Mouse (Mus musculus) CH12.LX (cell line): ENCODE data around the gene Cbx8. TPM values are rescaled to one million over a fixed set of nuclear protein-coding genes. Genes with fewer than 3 reads are reported as not detected.
A peak's percentile ranks its signal among the peaks of the same experiment; 100 is the strongest.

Source experiments
- DNase-seq: peaks from one replicate; pipeline ENCODE4 v3.0.0-alpha.2; 2013; ENCODE audit errors: extremely low read depth
- H3K27ac ChIP-seq: 2 replicates; pipeline ENCODE4 v1.5.1; 2012; ENCODE audit warnings: low read depth, mild to moderate bottlenecking, control low read depth, moderate library complexity; ENCODE audit not compliant: insufficient read depth
- H3K27me3 ChIP-seq: replicated peaks from 2 replicates; pipeline ENCODE3; 2012; ENCODE audit warnings: inconsistent platforms
- H3K36me3 ChIP-seq, 2 experiments: replicated peaks in 1 of 2; 2 replicates each; pipeline versions ENCODE3 to v1.6.1; 2012; ENCODE audit warnings: inconsistent platforms in 1 of 2, low read length in 1 of 2, mild to moderate bottlenecking in 1 of 2, mixed read lengths in 1 of 2, moderate library complexity in 1 of 2; ENCODE audit not compliant: control insufficient read depth in 1 of 2, insufficient read depth in 1 of 2
- H3K4me1 ChIP-seq, 2 experiments: 2 replicates each; pipeline ENCODE4 v1.6.1; 2012; ENCODE audit warnings: inconsistent platforms in 1 of 2, moderate library complexity in 1 of 2; ENCODE audit not compliant: insufficient read depth in 2 of 2, control insufficient read depth in 1 of 2
- H3K4me2 ChIP-seq: 2 replicates; pipeline ENCODE4 v1.6.1; 2012; ENCODE audit warnings: low read depth, mild to moderate bottlenecking, control low read depth; ENCODE audit not compliant: poor library complexity, insufficient read depth, severe bottlenecking
- H3K4me3 ChIP-seq, 3 experiments: fragments of 150-350 bp in 1 of 3; sonication (generic) in 1 of 3; replicated peaks in 1 of 3; 2 replicates each; pipeline versions ENCODE3 to v1.5.1; 2011 to 2012; ENCODE audit warnings: low read depth in 2 of 3, low read length in 2 of 3, mild to moderate bottlenecking in 2 of 3, moderate library complexity in 2 of 3, control low read depth in 1 of 3, improper control_type of control experiment in 1 of 3, inconsistent platforms in 1 of 3, mixed read lengths in 1 of 3; ENCODE audit not compliant: poor library complexity in 1 of 3
- H3K79me2 ChIP-seq: replicated peaks from 2 replicates; pipeline ENCODE4 v1.6.1; 2012; ENCODE audit warnings: mild to moderate bottlenecking, moderate library complexity; ENCODE audit not compliant: control insufficient read depth, poor library complexity, insufficient read depth, severe bottlenecking; ENCODE audit errors: extremely low read depth
- H3K9ac ChIP-seq: 2 replicates; pipeline ENCODE4 v1.6.1; 2012; ENCODE audit warnings: low read depth, mild to moderate bottlenecking, control low read depth, moderate library complexity; ENCODE audit not compliant: insufficient read depth
- H3K9me3 ChIP-seq: replicated peaks from 2 replicates; pipeline ENCODE3; 2012; ENCODE audit warnings: low read length, inconsistent platforms, mixed read lengths
- BHLHE40 ChIP-seq: IDR thresholded peaks from 2 replicates; pipeline ENCODE4 v1.6.1; 2011; ENCODE audit warnings: mild to moderate bottlenecking, low read depth, low read length, improper control_type of control experiment
- CHD1 ChIP-seq: IDR thresholded peaks from 2 replicates; pipeline ENCODE4 v1.6.1; 2012; ENCODE audit warnings: low read depth, low read length, improper control_type of control experiment, inconsistent platforms
- CHD2 ChIP-seq: IDR thresholded peaks from 2 replicates; pipeline ENCODE4 v1.6.1; 2011; ENCODE audit warnings: low read length, improper control_type of control experiment
- CTCF ChIP-seq, 2 experiments: IDR thresholded peaks in 1 of 2; conservative IDR thresholded peaks in 1 of 2; 2 replicates each; pipeline ENCODE4 v1.5.1; 2011 to 2012; ENCODE audit warnings: low read depth in 2 of 2, low read length in 2 of 2, improper control_type of control experiment in 1 of 2, inconsistent platforms in 1 of 2, mild to moderate bottlenecking in 1 of 2, moderate library complexity in 1 of 2
- ELF1 ChIP-seq: IDR thresholded peaks from 2 replicates; pipeline ENCODE4 v1.6.1; 2014; ENCODE audit warnings: low read depth, mild to moderate bottlenecking, inconsistent platforms, low read length, improper control_type of control experiment
- EP300 ChIP-seq: IDR thresholded peaks from 2 replicates; pipeline ENCODE4 v1.6.1; 2011; ENCODE audit warnings: low read length, improper control_type of control experiment
- ETS1 ChIP-seq: conservative IDR thresholded peaks from 2 replicates; pipeline ENCODE4 v1.6.1; 2012; ENCODE audit warnings: low read depth, mild to moderate bottlenecking, inconsistent platforms, low read length, improper control_type of control experiment, moderate library complexity
- HCFC1 ChIP-seq: IDR thresholded peaks from 2 replicates; pipeline ENCODE4 v1.6.1; 2012; ENCODE audit warnings: low read depth, mild to moderate bottlenecking, inconsistent platforms, low read length, improper control_type of control experiment
- IRF4 ChIP-seq: IDR thresholded peaks from 2 replicates; pipeline ENCODE4 v1.6.1; 2014; ENCODE audit warnings: low read depth, mild to moderate bottlenecking, inconsistent platforms, low read length, improper control_type of control experiment
- JUN ChIP-seq: IDR thresholded peaks from 2 replicates; pipeline ENCODE4 v1.6.1; 2011; ENCODE audit warnings: low read depth, mild to moderate bottlenecking, low read length, improper control_type of control experiment, moderate library complexity; ENCODE audit not compliant: insufficient read depth
- JUND ChIP-seq: conservative IDR thresholded peaks from 2 replicates; pipeline ENCODE4 v1.6.1; 2011; ENCODE audit warnings: low read depth, low read length, improper control_type of control experiment
- MAFK ChIP-seq: IDR thresholded peaks from 2 replicates; pipeline ENCODE4 v1.6.1; 2011; ENCODE audit warnings: low read length, improper control_type of control experiment; ENCODE audit not compliant: insufficient replicate concordance
- MAX ChIP-seq: IDR thresholded peaks from 2 replicates; pipeline ENCODE4 v1.6.1; 2011; ENCODE audit warnings: low read length, improper control_type of control experiment
- MEF2A ChIP-seq: IDR thresholded peaks from 2 replicates; pipeline ENCODE4 v1.6.1; 2014; ENCODE audit warnings: low read depth, mild to moderate bottlenecking, inconsistent platforms, low read length, improper control_type of control experiment, borderline replicate concordance
- MXI1 ChIP-seq: IDR thresholded peaks from 2 replicates; pipeline ENCODE4 v1.6.1; 2011; ENCODE audit warnings: mild to moderate bottlenecking, low read depth, low read length, improper control_type of control experiment
- MYC ChIP-seq: IDR thresholded peaks from 2 replicates; pipeline ENCODE4 v1.6.1; 2011; ENCODE audit warnings: low read depth, mild to moderate bottlenecking, improper control_type of control experiment, low read length
- NRF1 ChIP-seq: IDR thresholded peaks from 2 replicates; pipeline ENCODE4 v1.6.1; 2014; ENCODE audit warnings: low read depth, mild to moderate bottlenecking, inconsistent platforms, low read length, improper control_type of control experiment, moderate library complexity
- PAX5 ChIP-seq: IDR thresholded peaks from 2 replicates; pipeline ENCODE4 v1.6.1; 2012; ENCODE audit warnings: low read length, inconsistent platforms, mixed read lengths
- POLR2A ChIP-seq: IDR thresholded peaks from 2 replicates; pipeline ENCODE4 v1.6.1; 2011; ENCODE audit warnings: low read depth, mild to moderate bottlenecking, improper control_type of control experiment, low read length
- SIN3A ChIP-seq: IDR thresholded peaks from 2 replicates; pipeline ENCODE4 v1.6.1; 2012; ENCODE audit warnings: low read length, improper control_type of control experiment, inconsistent platforms
- TBP ChIP-seq: conservative IDR thresholded peaks from 2 replicates; pipeline ENCODE4 v1.6.1; 2011; ENCODE audit warnings: low read depth, low read length, improper control_type of control experiment
- USF1 ChIP-seq: IDR thresholded peaks from 2 replicates; pipeline ENCODE4 v1.6.1; 2014; ENCODE audit warnings: low read depth, mild to moderate bottlenecking, inconsistent platforms, low read length, improper control_type of control experiment
- USF2 ChIP-seq: conservative IDR thresholded peaks from 2 replicates; pipeline ENCODE4 v1.6.1; 2011; ENCODE audit warnings: low read depth, low read length, improper control_type of control experiment
- ZC3H11A ChIP-seq: IDR thresholded peaks from 2 replicates; pipeline ENCODE4 v1.6.1; 2012; ENCODE audit warnings: low read depth, mild to moderate bottlenecking, inconsistent platforms, low read length, improper control_type of control experiment
- ZKSCAN1 ChIP-seq: IDR thresholded peaks from 2 replicates; pipeline ENCODE4 v1.6.1; 2012; ENCODE audit warnings: low read depth, inconsistent platforms, low read length, improper control_type of control experiment, borderline replicate concordance
- ZNF384 ChIP-seq: IDR thresholded peaks from 2 replicates; pipeline ENCODE4 v1.6.1; 2012; ENCODE audit warnings: low read depth, low read length, improper control_type of control experiment, inconsistent platforms
- dilution Hi-C: fragments of 300-500 bp; cut with MboI; formaldehyde crosslinking; loops from 2 replicates; pipeline ENCODE4 v1.14.3; 2020; ENCODE audit warnings: low sequenced_read_pairs; ENCODE audit not compliant: extremely low pct_unique_long_range_greater_than_20kb, extremely low pct_ligation_motif_present
- in situ Hi-C: fragments of 300-500 bp; cut with MboI; formaldehyde crosslinking; loops from 3 replicates; pipeline ENCODE4 v1.14.3; 2019; ENCODE audit warnings: low sequenced_read_pairs, low pct_ligation_motif_present, low pct_unique_long_range_greater_than_20kb, mixed read lengths
- polyA plus RNA-seq: library from polyadenylated mRNA; unstranded; fragments of >175 nt; gene quantifications from 2 replicates; pipeline ENCODE4 v1.2.1, GENCODE M21; 2012; ENCODE audit warnings: low read depth; ENCODE audit not compliant: insufficient read length
- total RNA-seq, 2 experiments: library from RNA; depleted of rRNA; stranded (reverse); fragments of 300-350 nt in 1 of 2; fragments of >200 nt in 1 of 2; gene quantifications; 2 replicates each; pipeline ENCODE4 v1.2.3; 2012 to 2014

Gene Cbx8
- total and polyA plus RNA-seq, 3 experiments: 6.0 to 10.2 (median 6.2) TPM

DNA sequence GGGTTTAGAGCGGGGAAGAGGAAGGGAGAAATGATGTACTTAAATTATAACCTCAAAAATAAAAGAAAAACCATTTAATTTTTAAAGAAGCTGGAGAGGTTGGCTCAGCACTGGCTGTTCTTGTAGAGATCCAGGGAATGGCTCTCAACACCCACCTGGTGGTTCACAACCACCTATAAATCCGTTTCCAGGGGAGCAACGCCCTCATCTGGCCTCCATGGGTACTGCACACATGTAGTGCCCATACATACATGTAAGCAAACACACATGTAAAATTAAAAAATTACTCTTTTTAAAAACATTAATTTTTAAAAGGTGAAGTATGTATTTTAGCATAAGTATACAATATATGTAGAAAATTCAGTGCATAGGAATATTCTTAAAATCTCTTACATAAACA is 34.3 kb downstream of the Cbx8 start:
- no peaks in the 10 kb centered on the region for H3K79me2 ChIP-seq
- peaks cover 31% of the 10 kb centered on the region for H3K9me3 ChIP-seq
- H3K27me3 ChIP-seq: peaks cover 86% of the 10 kb centered on the region
- H3K27ac ChIP-seq: no peak overlapping the region
- peaks cover 10 to 13% of the 10 kb centered on the region in 2 experiments; a peak in 3 of 4 replicates for H3K4me1 ChIP-seq
- no peak for DNase-seq
- no peak overlapping the region for H3K9ac ChIP-seq
- no peak for TF ChIP-seq ELF1
- TF ChIP-seq BHLHE40: no peak
- TF ChIP-seq USF2: no peak
- peak in 1 of 2 experiments; percentile 33; a peak in 2 of 4 replicates for TF ChIP-seq CTCF (conservative IDR thresholded peaks at IDR 0.05 in 1 of 2, IDR thresholded peaks at IDR 0.05 in 1 of 2; ENCODE audit: low read depth in 2 of 2, low read length in 2 of 2)
- no peak for TF ChIP-seq NRF1
- no peak overlapping the region for H3K4me2 ChIP-seq
- in situ Hi-C loops (no loop called here), dilution Hi-C loops (no loop called here)
- H3K36me3 ChIP-seq: no peaks in the 10 kb centered on the region
- no peak overlapping the region for H3K4me3 ChIP-seq

DNA sequence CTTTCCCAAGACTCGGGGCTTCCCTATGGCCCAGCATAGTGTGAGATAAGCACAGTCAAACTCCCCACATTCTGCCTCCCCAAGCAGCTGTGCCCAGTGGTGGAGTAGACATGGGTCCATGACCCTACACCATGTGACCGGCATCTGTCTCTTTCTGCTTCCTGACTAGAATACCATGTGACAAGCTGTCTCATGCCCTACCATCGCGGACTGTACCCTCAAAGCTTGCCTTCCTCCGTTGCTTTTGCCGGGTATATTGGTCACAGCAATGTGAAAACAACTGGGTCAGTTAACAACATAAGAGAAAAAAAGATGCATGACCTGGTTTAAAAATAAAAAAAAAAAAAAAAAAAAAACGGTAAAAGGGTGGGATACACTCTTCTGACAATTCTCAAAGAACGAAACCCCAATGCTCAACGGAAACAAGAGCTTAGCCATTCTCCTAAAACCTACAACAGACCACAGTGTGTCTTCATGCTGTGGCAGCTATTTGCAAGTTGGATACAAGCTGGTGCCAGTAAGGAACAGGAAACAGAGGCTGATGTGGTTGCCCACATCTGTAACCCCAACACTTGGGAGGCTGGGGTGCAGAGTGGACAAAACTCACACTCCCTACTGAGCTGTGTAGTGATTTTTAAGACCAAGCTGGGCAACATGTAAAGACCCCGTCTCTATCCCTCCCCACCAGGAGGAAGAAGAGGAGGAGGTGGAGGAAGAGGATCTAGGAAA is 35.1 kb downstream of the Cbx8 start:
- peak; percentile 16 for DNase-seq
- peaks cover 37% of the 10 kb centered on the region for H3K9me3 ChIP-seq

More for the DNA sequence above, 35.1 kb downstream of the Cbx8 start:
- Histone ChIP-seq H3K4me3 (no peak overlapping the region), H3K79me2 (no peaks in the 10 kb centered on the region), H3K4me2 (0 out of 2 replicates have a peak overlapping the region, but pooled peaks have one; percentile 18), H3K4me1 (peaks cover 10 to 13% of the 10 kb centered on the region in 2 experiments; a peak in 3 of 4 replicates), H3K27me3 (peaks cover 87% of the 10 kb centered on the region), H3K36me3 (no peaks in the 10 kb centered on the region), H3K27ac (no peak overlapping the region), H3K9ac (no peak overlapping the region)
- in situ Hi-C loops (no loop called here), dilution Hi-C loops (no loop called here)
- TF ChIP-seq CHD1 (no peak), ZNF384 (peak; percentile 54), USF2 (peak; percentile 57), MYC (peak; percentile 74; the same call in 1 of the 2 replicates), SIN3A (0 out of 2 replicates have a peak, but pooled peaks have one; percentile 30), MAFK (no peak), JUND (no peak), POLR2A (no peak), ZC3H11A (no peak), MAX (peak; percentile 90), ZKSCAN1 (no peak), PAX5 (no peak), CHD2 (no peak), IRF4 (peak; percentile 11; the same call in 1 of the 2 replicates), TBP (no peak), NRF1 (no peak), MEF2A (no peak), HCFC1 (no peak), EP300 (0 out of 2 replicates have a peak, but pooled peaks have one; percentile 14), ETS1 (peak; percentile 61), JUN (no peak), USF1 (peak; percentile 72), BHLHE40 (peak; percentile 26; the same call in 1 of the 2 replicates), ELF1 (peak; percentile 60), MXI1 (no peak)
